Mouse (Mus musculus) layer of hippocampus, adult 2 months (tissue): ENCODE data around the gene Ctnnbl1. TPM values are rescaled to one million over a fixed set of nuclear protein-coding genes. Genes with fewer than 3 reads are reported as not detected.
A peak's percentile ranks its signal among the peaks of the same experiment; 100 is the strongest.

Experiments
- DNase-seq, 2 experiments: peaks; one replicate each; pipeline ENCODE4 v3.0.0; 2022; ENCODE audit warnings: low spot score in 2 of 2
- H3K27ac ChIP-seq: fragments of 200-600 bp; 2 replicates; pipeline ENCODE4 v1.8.1; 2022
- H3K4me3 ChIP-seq: fragments of 200-600 bp; 2 replicates; pipeline ENCODE4 v1.8.1; 2022; ENCODE audit warnings: mild to moderate bottlenecking
- CTCF ChIP-seq: fragments of 200-600 bp; conservative IDR thresholded peaks from 2 replicates; pipeline ENCODE4 v1.8.1; 2022; ENCODE audit warnings: antibody characterized with exemption, mild to moderate bottlenecking, moderate library complexity
- total RNA-seq, 2 experiments: library from RNA; stranded (reverse); gene quantifications; 2 replicates each; pipeline ENCODE4 v1.2.3; 2021

Gene Ctnnbl1
- total RNA-seq, 2 experiments from 2014 or later, result 29.2 to 32.8 TPM

DNA sequence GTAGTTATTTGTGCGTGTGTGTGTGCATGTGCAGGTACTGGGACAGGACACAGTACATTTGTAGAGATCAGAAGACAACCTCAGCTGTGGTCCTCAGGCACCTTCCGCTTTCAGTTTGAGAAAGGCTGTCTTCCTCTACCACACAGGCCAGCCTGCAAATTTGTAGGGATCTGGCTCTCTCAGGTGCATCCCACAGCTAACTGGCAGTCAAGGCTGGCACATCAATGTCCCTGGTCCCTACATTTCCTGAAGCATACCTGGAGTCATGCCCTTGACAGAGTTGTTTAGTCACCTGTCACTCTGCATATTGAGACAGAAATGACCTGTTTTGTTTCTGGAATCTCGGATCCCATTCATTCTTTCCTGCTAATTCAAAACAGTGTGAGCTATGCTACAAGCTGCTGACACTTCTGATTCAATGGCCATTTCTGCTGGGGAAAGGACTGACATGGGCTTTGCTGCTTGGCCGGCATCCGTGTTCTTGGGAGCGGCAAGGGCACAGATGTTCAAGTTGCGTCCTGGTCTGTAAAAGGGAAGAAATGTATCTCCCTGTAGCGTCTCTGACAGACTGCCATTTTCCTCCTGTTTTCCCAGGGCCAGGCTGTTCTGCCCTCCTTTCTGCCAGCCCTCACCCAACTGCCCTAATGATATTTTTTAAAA, 53.8 kb downstream of the Ctnnbl1 start:
- Histone ChIP-seq H3K4me3 (no peak overlapping the region), H3K27ac (no peak overlapping the region)
- no peak for TF ChIP-seq CTCF
- DNase-seq, result no peak

DNA sequence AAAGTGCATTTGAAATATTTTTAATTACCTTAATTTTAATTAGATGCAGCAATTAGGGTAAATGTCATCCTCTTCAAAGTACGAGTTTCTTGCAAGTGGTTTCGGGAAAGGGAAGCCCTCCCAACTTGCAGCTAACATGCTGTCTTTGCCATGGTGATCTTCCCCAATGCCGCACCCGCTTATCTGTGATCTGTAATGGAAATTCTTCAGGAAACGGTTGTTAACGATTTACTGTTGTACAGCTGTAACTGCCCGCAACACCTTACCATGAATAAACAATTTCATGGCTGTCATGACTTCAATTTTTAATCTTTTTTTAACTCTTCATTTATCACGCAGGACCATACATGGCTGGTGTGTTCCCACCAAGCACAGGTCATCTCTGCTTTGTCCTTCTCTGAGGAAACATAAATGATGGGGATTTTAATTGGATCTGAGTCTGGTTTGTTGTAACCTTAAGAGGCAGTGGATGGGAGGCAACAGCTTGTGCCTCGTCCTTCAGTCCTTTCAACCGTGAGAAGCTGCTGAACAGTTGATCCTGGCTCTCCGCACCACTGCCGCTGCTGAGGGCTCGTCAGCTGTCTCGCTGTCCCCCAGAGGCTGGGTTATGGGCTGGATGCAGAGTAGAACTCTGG, 54.4 kb downstream of the Ctnnbl1 start:
- no peak for DNase-seq
- no peak for TF ChIP-seq CTCF
- Histone ChIP-seq H3K27ac (no peak overlapping the region), H3K4me3 (no peak overlapping the region)

DNA sequence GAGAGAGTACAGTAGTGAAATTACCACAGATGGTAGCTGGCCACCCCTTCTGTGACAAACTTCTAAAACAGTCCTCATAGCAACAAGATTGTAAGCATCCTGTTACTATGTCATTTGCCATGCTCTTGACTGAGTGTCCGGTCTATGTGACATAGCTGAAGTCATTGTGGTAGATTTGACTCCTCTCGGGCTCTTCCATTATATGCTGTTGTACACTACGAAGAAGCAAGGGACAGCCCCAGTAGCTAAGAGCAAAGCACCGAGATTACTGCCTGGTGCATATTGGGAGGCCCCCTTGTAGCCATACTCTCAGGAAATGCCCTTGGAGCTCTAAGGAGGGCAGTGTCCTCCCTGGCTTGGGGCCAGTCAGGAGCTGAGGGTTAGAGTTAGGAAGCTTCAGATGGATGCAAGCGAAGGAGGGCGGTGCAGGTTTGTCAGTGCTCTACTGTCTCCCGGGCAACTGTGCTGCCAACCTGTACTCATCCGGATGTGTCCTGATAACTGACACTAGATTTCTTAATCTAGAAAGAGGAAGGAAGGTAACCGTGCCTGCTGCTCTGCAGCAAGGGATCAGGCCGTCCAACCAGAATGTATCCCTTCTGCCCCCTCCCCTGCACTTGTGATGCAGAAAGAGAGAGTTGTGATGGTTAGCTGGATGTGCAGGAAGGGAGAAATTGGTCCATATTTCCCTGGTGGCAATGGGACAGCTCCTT, 55.8 kb downstream of the Ctnnbl1 start:
- DNase-seq, result no peak
- H3K4me3 ChIP-seq, result no peak overlapping the region
- no peak overlapping the region for H3K27ac ChIP-seq
- no peak for TF ChIP-seq CTCF

DNA sequence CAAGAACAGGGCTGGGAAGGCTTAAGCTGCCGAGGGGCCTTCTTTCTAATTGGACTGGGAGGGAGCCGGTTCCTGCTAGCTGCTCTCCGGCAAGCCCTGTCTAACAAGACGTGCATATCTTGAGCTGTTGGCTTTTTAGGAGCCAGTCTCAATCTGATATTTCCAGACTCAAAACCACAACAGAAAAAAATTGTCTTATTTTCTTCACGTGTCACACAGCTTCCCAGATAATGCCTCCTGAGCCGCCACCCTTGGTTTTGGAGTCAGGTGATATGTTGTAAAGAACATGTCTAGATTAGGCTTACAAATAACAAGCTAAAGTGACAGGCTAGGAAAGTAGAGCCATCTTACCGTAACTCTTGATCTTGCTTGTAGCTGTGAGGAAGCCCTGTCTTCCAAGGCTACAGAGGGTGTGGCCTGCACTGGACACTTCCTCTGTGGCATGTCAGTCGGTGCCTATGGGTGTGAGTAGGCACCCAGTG, 56.7 kb downstream of the Ctnnbl1 start:
- Histone ChIP-seq H3K27ac (0 out of 2 replicates have a peak overlapping the region, but pooled peaks have one; percentile 7), H3K4me3 (no peak overlapping the region)
- no peak for DNase-seq
- no peak for TF ChIP-seq CTCF

DNA sequence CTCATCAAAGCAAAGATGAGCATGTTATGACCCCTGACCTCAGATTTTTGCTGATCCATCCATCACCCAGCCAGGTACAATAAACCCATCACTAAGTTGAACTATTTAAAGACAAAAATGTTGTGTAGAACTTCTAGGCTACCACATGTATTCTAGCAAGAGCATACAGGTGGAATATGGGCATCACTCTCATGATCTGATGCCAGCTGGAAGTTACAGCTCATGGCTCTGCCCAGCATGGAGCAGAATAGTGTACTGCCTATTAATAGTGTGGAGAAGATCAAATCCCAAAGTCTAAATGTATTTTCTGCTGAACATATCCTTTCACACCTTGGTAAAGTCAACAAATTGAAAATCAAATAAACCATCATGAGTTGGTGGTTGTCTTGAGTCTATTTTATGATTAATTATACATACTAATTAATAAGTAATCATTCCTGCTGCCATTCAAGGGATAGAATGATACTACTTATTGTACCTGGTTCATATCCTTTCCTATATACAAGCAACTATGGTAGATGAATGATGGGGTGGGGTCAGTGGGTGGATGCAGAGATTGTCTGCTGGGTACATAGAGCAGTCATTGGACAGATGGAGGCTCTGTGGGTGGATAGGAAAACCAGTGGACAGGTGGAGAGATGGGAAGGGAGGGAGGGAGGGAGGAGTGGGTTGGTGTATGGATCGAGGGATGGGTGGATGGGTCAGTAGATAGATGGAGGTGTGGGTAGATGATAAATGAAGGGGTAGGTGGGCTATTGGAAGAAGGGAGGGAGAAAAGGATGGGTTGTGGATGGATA, 58.6 kb downstream of the Ctnnbl1 start:
- Histone ChIP-seq H3K4me3 (no peak overlapping the region), H3K27ac (no peak overlapping the region)
- TF ChIP-seq CTCF, result no peak
- DNase-seq, result no peak

DNA sequence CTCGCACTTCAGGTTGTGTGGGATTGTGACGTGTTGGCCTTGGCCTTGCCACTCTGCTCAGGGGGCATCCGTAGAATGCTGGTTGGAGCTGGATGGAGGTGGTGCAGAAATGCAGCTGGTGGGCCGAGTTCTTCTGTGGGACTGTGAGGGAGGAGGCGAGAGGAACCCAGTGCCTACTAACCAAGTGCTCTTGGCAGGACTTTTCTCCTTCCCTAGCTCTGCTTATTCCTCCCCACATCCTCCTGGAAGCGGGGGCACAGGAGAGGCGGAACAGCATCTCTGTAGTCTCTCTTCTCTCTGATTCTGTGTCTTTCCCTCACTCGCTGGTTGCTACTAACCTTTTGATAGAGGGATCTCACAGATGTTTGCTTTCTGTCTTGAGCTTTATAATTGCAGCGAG, 62.3 kb downstream of the Ctnnbl1 start:
- Histone ChIP-seq H3K27ac (no peak overlapping the region), H3K4me3 (no peak overlapping the region)
- TF ChIP-seq CTCF, result no peak
- no peak for DNase-seq

DNA sequence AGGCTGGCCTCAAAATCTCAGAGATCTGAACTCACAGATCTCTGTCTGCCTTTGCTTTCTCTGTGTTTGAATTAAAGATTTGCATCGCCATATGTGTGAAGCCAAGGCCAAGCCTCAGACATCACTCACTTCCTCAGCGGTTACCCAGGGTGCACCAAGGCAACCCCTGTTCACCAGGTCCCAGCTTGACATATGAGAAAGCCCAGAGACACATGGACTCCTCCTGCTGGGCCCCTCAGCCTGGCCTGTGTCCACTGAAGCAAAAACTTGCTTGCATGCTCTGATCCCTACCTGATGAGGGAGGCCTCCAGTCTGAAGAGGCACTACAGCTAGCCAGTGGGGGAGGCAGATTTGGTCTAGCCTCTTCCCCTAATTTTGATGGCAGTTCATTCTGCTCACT, 63.1 kb downstream of the Ctnnbl1 start:
- no peak for DNase-seq
- Histone ChIP-seq H3K27ac (no peak overlapping the region), H3K4me3 (no peak overlapping the region)
- TF ChIP-seq CTCF, result no peak

DNA sequence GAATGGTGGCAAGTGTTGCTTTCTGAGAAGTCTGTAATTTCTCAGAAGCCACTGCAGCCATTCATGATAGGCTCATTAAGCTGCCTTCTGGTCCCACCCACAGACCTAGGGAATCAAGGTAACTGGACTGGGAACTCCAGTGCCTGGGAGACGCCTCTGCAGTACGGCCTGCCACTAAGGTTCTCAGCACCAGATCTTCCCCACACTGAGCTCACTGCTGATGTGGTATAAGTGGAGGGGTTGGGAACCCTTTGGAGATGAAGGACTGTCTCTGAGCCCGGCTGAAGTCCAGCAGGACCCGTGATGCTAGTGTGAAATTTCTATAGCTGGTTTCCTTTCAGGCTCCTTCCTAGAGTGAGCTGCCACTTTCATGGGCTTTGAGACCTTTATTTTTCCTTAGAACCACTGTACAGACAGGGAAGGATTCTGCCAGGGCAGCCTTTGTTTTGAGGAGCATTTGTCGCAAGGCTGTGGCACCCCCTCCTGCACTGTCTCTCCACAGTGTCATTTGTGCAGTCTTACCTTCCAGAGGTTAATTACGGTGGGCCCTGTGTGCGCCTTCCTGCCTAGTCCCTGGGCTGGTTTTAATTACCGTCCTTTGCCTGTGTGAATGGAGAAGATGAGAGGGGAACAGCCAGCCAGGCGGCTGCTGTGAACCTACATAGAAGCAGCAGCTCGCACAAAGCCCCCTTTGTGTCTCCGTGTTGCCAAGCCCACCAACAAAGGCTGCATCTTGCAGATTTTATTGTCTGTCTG, 63.7 kb downstream of the Ctnnbl1 start:
- DNase-seq, result no peak
- no peak overlapping the region for H3K4me3 ChIP-seq
- H3K27ac ChIP-seq, result peak overlapping the region; percentile 28; the same call in 1 of the 2 replicates
- no peak for TF ChIP-seq CTCF

DNA sequence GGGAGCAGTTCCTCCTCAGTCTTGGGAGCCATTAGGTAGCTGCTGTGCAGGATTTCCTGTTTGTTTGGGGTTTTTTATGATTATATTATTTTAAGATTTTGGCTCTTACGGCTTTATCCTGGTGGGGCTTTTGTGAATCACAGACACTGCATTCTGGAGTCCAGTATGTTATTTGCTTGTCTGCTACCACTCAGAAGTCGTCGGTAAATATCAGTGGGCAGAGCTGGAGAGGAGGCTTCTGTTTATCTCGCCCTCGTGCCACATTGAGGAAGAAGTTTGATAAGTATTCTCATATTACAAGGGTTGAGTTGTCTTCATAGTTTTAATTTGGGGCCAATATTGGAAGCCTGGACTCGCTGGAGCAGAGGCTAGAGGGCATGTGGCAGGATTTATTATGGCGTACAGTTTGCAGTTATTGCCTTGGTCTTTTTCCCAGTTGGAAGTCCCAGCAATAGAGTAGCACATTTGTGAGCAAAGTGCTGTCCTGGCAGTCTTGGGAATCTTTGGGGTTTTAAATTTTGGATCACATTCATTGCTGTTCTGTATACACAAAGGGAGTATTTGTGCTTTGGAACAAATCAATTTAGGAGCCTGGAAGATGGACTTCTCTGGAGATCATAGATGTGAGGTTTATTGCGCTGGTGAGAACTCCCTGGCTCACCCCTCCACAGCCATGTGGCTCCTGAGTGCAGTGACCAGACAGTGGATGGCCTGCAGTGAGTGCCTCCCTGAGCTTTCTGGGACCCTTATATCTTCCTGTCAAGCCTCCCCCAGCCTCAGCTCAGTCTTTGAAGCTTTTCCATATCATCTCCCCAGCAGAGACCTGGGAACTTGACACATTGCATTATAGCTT, 64.5 kb downstream of the Ctnnbl1 start:
- 0 out of 2 replicates have a peak, but pooled peaks have one; percentile 19 for TF ChIP-seq CTCF
- Histone ChIP-seq H3K27ac (peak overlapping the region; percentile 28; the same call in 1 of the 2 replicates), H3K4me3 (no peak overlapping the region)
- DNase-seq, result no peak

DNA sequence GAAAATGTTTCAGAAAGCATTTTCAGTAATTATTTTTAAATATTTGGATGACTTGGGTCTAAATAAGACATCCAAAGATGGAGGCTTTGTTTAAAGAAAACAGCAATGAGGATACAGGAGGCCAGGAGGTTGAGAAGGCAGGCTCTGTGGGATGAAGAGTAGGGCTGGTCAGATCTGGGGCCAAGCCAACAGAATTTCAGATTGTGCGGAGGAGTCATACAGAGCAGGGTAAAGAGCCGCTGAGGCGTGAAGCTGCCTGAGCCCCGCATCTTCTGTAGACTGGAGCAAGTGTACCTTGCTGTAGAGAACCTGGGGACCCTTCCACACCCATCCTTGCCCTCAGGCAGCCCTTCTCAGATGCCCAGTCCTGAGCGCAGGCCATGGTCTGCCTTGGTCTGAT, 65.5 kb downstream of the Ctnnbl1 start:
- H3K27ac ChIP-seq, result no peak overlapping the region
- no peak for DNase-seq
- no peak for TF ChIP-seq CTCF
- H3K4me3 ChIP-seq, result no peak overlapping the region

DNA sequence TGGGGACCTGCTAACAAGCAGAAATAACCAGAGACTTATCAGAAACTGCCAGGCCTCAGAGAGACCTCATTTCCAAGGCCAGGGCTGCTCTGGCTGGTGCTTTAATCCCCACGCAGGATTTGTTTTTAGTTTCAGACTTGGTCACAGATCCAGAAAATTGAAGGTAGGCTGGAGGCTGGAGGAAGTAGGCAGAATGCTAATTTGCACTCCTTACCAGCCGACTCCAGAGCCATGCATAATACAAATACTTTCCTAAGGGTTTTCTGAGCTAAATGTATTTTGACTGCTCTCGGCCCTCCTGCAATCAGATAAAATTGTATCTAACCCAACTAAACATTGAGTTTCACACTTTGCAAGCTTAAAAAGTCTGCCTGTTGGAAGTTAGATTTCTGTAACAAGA, 67.2 kb downstream of the Ctnnbl1 start:
- Histone ChIP-seq H3K4me3 (no peak overlapping the region), H3K27ac (peak overlapping the region; percentile 12)
- no peak for TF ChIP-seq CTCF
- DNase-seq, result no peak
